Mouse (Mus musculus): ENCODE data around the gene Mpc1. TPM values are rescaled to one million over a fixed set of nuclear protein-coding genes. Genes with fewer than 3 reads are reported as not detected.

Mpc1 gene
- polyA plus RNA-seq, 1 experiment from 2014 or later = 145 TPM

DNA sequence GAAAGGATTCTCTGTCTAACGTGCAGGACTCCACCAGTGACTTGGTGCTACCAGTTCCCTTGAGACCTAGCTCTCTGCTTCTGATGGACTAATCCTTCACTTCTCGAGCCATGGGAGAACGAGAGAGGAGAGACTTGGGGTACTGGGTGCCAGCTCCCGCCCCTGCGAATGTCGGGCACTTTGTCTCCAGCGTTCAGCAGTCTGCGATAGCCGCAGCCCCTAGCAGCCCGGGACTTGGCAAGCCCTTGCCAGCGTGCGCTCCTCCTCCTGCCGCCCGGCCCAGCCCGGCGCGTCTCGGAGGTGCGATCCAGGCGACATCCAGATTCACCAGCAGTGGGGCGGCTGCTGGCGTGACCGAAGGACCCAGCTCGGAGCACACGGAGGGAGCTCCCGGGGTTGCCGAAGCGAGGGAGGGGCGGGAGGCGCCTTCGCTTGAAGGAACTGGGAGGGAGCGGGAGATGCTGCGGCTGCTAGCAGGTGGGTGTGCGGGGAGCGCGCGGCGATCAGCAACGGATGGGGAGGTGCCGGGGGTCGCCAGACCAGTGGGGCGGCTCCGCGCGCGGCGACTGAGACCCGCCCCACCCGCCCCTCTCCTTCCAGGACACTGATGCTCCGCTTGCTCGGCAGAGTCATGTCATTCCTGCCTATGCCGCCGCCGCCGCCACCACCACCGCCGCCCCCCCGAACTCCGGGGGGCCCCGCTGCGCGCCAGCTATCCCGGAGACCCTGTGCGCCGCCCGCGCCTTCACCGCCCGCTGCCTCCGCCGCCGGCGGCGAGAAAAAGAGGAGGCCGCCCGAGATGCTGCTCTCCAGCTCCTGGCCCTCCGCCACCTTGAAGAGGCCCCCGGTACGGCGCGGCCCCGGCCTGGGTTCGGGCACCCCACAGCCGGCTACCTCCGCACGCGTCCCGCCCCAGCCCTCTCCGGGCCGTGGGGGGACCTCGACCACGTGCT is 58.0 kb downstream of the Mpc1 start:
- peak; percentile 42 for ATAC-seq (ENCODE audit: low FRiP score, low read depth)
- no peaks in the 10 kb centered on the region for H3K36me3 ChIP-seq

DNA sequence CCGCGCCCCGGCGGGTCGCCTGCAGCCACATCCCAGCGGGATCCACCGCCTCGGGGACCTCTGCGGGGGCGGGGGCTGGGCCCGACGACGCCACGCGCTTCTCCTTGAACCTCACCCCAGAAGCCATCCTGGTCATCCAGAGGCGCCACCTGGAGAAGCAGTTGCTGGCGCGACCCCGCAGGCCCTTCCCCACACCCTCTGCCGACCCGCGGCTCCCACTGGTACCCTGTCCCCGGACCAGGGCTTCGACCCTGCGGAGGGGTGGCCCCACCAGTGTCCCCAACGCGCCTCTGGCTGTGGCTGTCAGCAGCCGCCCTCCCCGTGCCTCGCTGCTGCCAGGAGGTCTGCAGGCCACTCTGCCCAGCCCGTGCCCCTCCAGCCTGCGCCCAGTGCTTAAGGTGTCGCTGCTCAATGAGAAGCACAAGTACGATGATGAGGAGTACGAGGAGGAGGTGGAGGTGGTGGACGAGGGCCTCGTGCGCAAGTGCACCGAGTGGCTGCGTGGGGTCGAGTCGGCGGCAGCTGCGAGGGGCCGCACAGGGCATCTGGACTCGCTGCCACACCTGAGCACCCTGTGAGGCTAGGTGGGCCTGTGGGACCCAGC is 58.8 kb downstream of the Mpc1 start:
- Histone ChIP-seq H3K27me3 (peaks cover 57% of the 10 kb centered on the region), H3K36me3 (no peaks in the 10 kb centered on the region), H3K4me3 (peak overlapping the region; percentile 60), H3K9ac (peak overlapping the region; percentile 68), H3K4me2 (replicated peaks) (peak overlapping the region; percentile 99), H3K27ac (no peak overlapping the region), H3K4me1 (peaks cover 16% of the 10 kb centered on the region), H3K9me3 (no peaks in the 10 kb centered on the region)
- 11% methylated on average over 46 of the region's 46 CpGs for WGBS
- ATAC-seq (ENCODE audit: low FRiP score, low read depth) = peak; percentile 46; the same call in 1 of the 2 replicates

More for the DNA sequence above, 58.0 kb downstream of the Mpc1 start:
- Histone ChIP-seq H3K9ac (peak overlapping the region; percentile 68), H3K4me3 (peak overlapping the region; percentile 60), H3K9me3 (no peaks in the 10 kb centered on the region), H3K4me2 (replicated peaks) (peak overlapping the region; percentile 99), H3K27me3 (peaks cover 57% of the 10 kb centered on the region), H3K4me1 (peaks cover 16% of the 10 kb centered on the region), H3K27ac (no peak overlapping the region)
- WGBS = under 1% methylated on average over 54 of the region's 92 CpGs

DNA sequence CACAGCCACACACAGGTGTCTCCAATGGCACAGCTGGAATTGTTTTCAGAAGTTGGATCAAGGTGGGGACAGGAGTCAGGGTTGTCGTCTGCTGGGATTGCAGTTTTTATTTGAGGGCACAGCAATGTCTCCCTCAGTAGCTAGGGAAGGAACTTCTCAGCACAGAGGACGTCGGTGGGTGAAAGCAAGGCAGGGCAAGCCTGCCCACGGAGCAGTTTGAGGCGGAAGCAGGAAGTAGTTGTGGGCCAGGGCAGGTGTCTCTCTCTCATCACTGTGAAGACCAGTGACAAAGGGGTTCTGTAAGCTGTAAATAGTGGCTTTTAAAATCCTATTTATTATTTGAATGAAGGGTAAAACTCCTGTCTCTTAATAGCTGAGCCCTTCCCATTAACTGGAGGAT is 60.0 kb downstream of the Mpc1 start:
- Histone ChIP-seq H3K36me3 (no peaks in the 10 kb centered on the region), H3K4me3 (no peak overlapping the region), H3K9me3 (no peaks in the 10 kb centered on the region), H3K4me2 (replicated peaks) (no peak overlapping the region), H3K9ac (no peak overlapping the region), H3K27ac (no peak overlapping the region), H3K4me1 (peaks cover 16% of the 10 kb centered on the region), H3K27me3 (peaks cover 57% of the 10 kb centered on the region)
- ATAC-seq (ENCODE audit: low FRiP score, low read depth) = no peak
- WGBS = 38% methylated on average over 5 of the region's 5 CpGs

DNA sequence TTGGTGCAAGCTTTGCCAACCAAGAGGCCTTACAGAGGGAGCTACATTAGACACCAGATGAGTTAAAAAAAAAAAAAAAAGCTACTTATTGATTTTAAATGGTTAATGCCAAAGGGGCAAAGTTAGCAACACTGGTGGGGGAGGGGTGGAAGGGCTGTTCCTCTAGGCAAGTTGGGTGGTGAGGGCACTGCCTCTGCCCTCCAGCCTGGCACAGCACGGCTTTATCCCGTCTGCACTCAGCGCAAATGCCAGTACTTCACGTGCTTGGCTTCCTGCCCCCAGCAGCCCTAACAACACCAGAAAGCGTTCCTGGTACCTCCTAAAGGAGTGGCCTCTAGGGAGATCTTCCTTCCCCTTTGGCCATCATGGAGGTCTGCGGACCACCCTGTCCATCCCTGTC is 60.7 kb downstream of the Mpc1 start:
- H3K9ac ChIP-seq = no peak overlapping the region
- H3K4me1 ChIP-seq = peaks cover 16% of the 10 kb centered on the region
- peaks cover 54% of the 10 kb centered on the region for H3K27me3 ChIP-seq
- 68% methylated on average over 6 of the region's 6 CpGs for WGBS
- H3K27ac ChIP-seq = no peak overlapping the region
- H3K36me3 ChIP-seq = no peaks in the 10 kb centered on the region
- H3K9me3 ChIP-seq = no peaks in the 10 kb centered on the region
- H3K4me3 ChIP-seq = no peak overlapping the region
- ATAC-seq (ENCODE audit: low FRiP score, low read depth) = no peak
- no peak overlapping the region for H3K4me2 ChIP-seq (replicated peaks)

Other genes starting within 250 kb of the Mpc1 start
- 0.08 and 0.22 TPM in 2 replicates for gene Gm49673, start 135.1 kb upstream of the Mpc1 start, polyA plus RNA-seq (2015; fragmentation: Nextera tagmentation; extraction: Ambion mirVana)
- gene Rnaset2a, start 134.8 kb upstream of the Mpc1 start, polyA plus RNA-seq (2015; fragmentation: Nextera tagmentation; extraction: Ambion mirVana) = 24.4 and 24.9 TPM in 2 replicates
- 35.7 and 37.8 TPM in 2 replicates for gene Fgfr1op, start 117.4 kb upstream of the Mpc1 start, polyA plus RNA-seq (2015; fragmentation: Nextera tagmentation; extraction: Ambion mirVana)
- 0.15 TPM in 1 of 2 replicates, not detected in the other for gene Ccr6, start 46.9 kb upstream of the Mpc1 start, polyA plus RNA-seq (2015; fragmentation: Nextera tagmentation; extraction: Ambion mirVana)
- 60.9 and 66.4 TPM in 2 replicates for gene Sft2d1, start 28.2 kb downstream of the Mpc1 start, polyA plus RNA-seq (2015; fragmentation: Nextera tagmentation; extraction: Ambion mirVana)
- gene Prr18, start 54.6 kb downstream of the Mpc1 start, polyA plus RNA-seq (2015; fragmentation: Nextera tagmentation; extraction: Ambion mirVana) = 0.38 and 0.50 TPM in 2 replicates
- gene T2, start 73.1 kb downstream of the Mpc1 start, polyA plus RNA-seq (2015; fragmentation: Nextera tagmentation; extraction: Ambion mirVana) = 1.1 and 1.3 TPM in 2 replicates
- gene T, start 151.5 kb downstream of the Mpc1 start, polyA plus RNA-seq (2015; fragmentation: Nextera tagmentation; extraction: Ambion mirVana) = 0.61 and 0.97 TPM in 2 replicates
- gene Pde10a, start 242.5 kb downstream of the Mpc1 start, polyA plus RNA-seq (2015; fragmentation: Nextera tagmentation; extraction: Ambion mirVana) = 2.4 TPM in 2 replicates

Data from limb, embryonic 13.5 days (tissue).